Mouse (Mus musculus) CD4-positive helper T cell, adult 2 months (primary cell): ENCODE measurements around the gene Rprm.

Experiments
- DNase-seq: peaks from one replicate; pipeline ENCODE4 v3.0.0-alpha.2; 2012; ENCODE audit warnings: low read depth, missing footprints, low spot score

Rprm gene

GRCm38 (mm10) chr2:54085430-54086087, at the start of gene Rprm:
TSS of gene Rprm (minus strand) at chr2:54085552.
- no peak for DNase-seq

GRCm38 (mm10) chr2:54119305-54119704, 34.0 kb upstream of the Rprm start:
- no peak for DNase-seq

- DNase-seq = no peak
Observed at GRCm38 (mm10) chr2:54118881-54119280, 33.5 kb upstream of the Rprm start.

DNA sequence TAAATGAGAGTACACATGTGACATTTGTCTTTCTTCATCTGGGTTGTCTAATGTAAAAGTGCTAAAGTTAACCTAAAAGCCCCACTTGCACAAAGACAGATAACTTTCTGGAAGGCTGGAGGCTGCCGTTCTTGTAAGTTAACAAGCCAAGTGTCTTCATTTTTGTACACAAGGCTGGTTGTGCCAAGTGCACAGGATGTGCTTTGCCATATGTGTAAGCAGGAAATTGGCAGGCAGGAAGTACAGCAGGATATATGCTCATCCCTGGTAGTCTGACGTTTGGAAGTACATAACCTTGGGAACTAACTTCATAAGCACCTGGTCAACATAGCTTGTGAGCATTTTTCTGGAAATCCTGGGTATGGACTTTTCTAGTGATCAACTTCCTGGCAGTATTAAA, 25.9 kb upstream of the Rprm start:
- no peak for DNase-seq

DNA sequence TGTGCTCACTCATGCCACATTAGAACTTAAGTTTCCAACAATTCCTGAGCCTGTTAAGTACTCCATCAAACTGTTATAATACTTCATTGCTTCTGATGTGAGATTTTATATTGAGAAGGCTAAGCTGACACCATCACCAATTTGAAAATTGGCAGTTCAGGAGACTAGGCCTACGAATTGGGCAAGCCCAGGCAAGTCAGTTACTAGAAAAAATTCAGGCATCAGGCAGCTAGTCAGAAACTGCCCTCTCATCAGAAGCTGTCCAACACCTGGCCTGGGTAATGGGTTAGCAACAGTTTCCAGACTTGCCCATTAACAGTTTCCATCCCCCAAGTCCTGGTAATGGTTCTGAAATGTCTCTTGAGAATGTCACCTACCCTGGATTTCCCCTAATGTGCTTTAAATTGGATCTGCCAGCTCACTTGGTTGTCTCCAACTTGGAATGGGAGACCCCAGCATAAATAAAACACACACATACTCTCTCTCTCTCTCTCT, 20.9 kb upstream of the Rprm start:
- no peak for DNase-seq

- no peak for DNase-seq
Observed at GRCm38 (mm10) chr2:54099939-54100338, 14.6 kb upstream of the Rprm start.

DNA sequence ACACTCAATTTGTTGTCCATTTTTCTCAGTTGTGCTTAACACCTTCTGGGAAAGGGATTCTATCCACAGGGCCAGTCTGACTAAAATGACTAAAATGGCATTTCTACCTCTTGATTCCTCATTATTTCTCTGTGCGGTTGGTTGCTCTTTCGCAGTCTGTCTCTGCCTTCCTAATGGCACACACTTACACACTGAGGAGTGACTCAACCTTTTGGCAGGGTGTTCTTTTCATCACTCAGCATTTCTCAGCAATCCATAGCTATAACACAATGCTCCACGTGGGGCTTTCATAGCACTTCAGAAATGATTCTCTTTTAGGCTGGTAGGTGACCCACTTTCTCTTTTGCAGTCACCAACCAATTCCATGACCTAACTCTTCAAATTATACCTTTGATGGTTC, 7.3 kb upstream of the Rprm start:
- no peak for DNase-seq

DNA sequence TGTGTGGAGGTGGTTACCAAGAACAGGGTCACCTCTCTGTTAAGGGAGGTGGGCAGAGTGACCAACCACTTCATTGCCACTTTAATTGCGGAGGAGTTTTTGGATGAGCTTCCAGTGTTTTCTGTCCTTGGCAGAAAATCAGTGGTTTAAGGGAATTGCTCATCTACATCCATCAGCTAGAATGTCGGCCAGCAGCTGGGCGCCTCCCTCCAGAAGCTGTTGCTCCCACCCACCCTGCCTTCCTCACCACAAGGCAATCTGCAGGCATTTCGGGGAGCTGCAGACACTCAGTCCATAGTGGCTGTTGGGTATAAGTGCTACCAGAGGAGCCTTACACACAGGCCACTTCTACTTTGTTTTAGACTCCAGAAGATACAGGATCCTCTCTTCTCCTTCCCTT, 902 bp upstream of the Rprm start:
- DNase-seq = no peak

- no peak for DNase-seq
Observed at GRCm38 (mm10) chr2:54084737-54085429, 469 bp downstream of the Rprm start.

GRCm38 (mm10) chr2:54083861-54084736, 1.3 kb downstream of the Rprm start:
- no peak for DNase-seq

- no peak for DNase-seq
Observed at GRCm38 (mm10) chr2:54078961-54079360, 6.4 kb downstream of the Rprm start.

- no peak for DNase-seq
Observed at GRCm38 (mm10) chr2:54071526-54071925, 13.8 kb downstream of the Rprm start.

GRCm38 (mm10) chr2:54062421-54062820, 22.9 kb downstream of the Rprm start:
- DNase-seq = no peak

DNA sequence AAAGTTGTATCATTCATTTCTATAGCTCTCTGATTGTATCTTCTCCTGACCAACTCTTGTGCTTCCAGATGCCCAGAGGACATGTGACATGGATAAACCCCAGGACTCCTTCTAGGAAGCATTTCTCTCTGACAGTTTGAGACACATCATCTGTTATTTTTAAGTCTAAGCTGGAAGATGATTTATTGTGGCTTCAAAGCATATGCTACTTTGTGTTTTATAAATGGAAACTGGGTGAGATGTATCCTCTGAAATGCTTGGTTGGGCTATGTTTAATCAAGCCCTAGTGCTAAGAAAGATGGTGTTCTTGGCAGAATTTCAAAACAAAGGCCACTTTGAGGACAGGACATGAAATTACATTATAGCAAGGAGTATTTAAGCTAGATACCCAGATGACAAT, 24.3 kb downstream of the Rprm start:
- DNase-seq = no peak
